Mouse (Mus musculus) ES-E14 (cell line): ENCODE measurements around the gene Art4. TPM values are rescaled to one million over a fixed set of nuclear protein-coding genes. Genes with fewer than 3 reads are reported as not detected.

ENCODE experiments used
- DNase-seq: peaks from one replicate; pipeline ENCODE4 v3.0.0-alpha.2; 2013; ENCODE audit warnings: low read depth, low spot score
- H3K27ac ChIP-seq: 2 replicates; pipeline ENCODE4 v1.5.1; 2012; ENCODE audit warnings: low read depth, mild to moderate bottlenecking, low read length, moderate library complexity, mixed read lengths; ENCODE audit not compliant: poor library complexity, insufficient read depth, severe bottlenecking
- H3K36me3 ChIP-seq: 2 replicates; pipeline ENCODE4 v1.6.1; 2012; ENCODE audit warnings: mild to moderate bottlenecking, low read length, moderate library complexity, mixed read lengths; ENCODE audit not compliant: control insufficient read depth, poor library complexity, insufficient read depth, severe bottlenecking
- H3K4me1 ChIP-seq, 2 experiments: fragments of 150-350 bp in 1 of 2; sonication (generic) in 1 of 2; 2 replicates each; pipeline ENCODE4 v1.6.1; 2012; ENCODE audit warnings: low read length in 2 of 2, mild to moderate bottlenecking in 1 of 2, mixed read lengths in 1 of 2; ENCODE audit not compliant: control insufficient read depth in 2 of 2, insufficient read depth in 2 of 2, poor library complexity in 1 of 2
- H3K4me3 ChIP-seq, 2 experiments: fragments of 150-350 bp in 1 of 2; sonication (generic) in 1 of 2; 2 replicates each; pipeline ENCODE4 v1.5.1; 2012; ENCODE audit warnings: low read length in 2 of 2, low read depth in 1 of 2, mild to moderate bottlenecking in 1 of 2, mixed read lengths in 1 of 2; ENCODE audit not compliant: insufficient read depth in 1 of 2, poor library complexity in 1 of 2, severe bottlenecking in 1 of 2
- H3K9ac ChIP-seq: 2 replicates; pipeline ENCODE4 v1.6.1; 2012; ENCODE audit warnings: low read depth, mild to moderate bottlenecking, low read length, mixed read lengths; ENCODE audit not compliant: poor library complexity, insufficient read depth, severe bottlenecking
- H3K9me3 ChIP-seq: fragments of 150-350 bp; sonication (generic); 2 replicates; pipeline ENCODE4 v1.6.1; 2012; ENCODE audit warnings: low read depth, mild to moderate bottlenecking, low read length; ENCODE audit not compliant: control insufficient read depth, insufficient read depth
- CHD2 ChIP-seq: IDR thresholded peaks from 2 replicates; pipeline ENCODE4 v1.6.1; 2014; ENCODE audit warnings: mild to moderate bottlenecking, low read depth, low read length, inconsistent platforms
- HCFC1 ChIP-seq: IDR thresholded peaks from 2 replicates; pipeline ENCODE4 v1.6.1; 2012; ENCODE audit warnings: low read length, inconsistent platforms, borderline replicate concordance; ENCODE audit not compliant: insufficient read depth
- MAFK ChIP-seq: IDR thresholded peaks from 2 replicates; pipeline ENCODE4 v1.6.1; 2014; ENCODE audit warnings: mild to moderate bottlenecking, low read depth, low read length, inconsistent platforms; ENCODE audit not compliant: insufficient read depth
- ZC3H11A ChIP-seq: IDR thresholded peaks from 2 replicates; pipeline ENCODE4 v1.6.1; 2012; ENCODE audit warnings: low read depth, mild to moderate bottlenecking, inconsistent platforms, low read length, borderline replicate concordance
- ZNF384 ChIP-seq: IDR thresholded peaks from 2 replicates; pipeline ENCODE4 v1.6.1; 2012; ENCODE audit warnings: low read depth, low read length, inconsistent platforms
- in situ Hi-C, 2 experiments: fragments of 600-800 bp; cut with MboI; formaldehyde crosslinking; loops; one replicate each; pipeline ENCODE4 v1.15.1; 2025; ENCODE audit warnings: low sequenced_read_pairs in 2 of 2, inconsistent platforms in 1 of 2; ENCODE audit not compliant: unreplicated experiment in 2 of 2
- total RNA-seq: library from RNA; depleted of rRNA; stranded (reverse); fragments of 300-350 nt; gene quantifications from 2 replicates; pipeline ENCODE4 v1.2.3, GENCODE M21; 2012

The Art4 gene
- total RNA-seq, 1 experiment = not detected

GRCm38 (mm10) chr6:136855183-136855582, 2.4 kb downstream of the Art4 start:
- Histone ChIP-seq H3K27ac (no peak overlapping the region), H3K9me3 (no peaks in the 10 kb centered on the region), H3K4me3 (no peak overlapping the region), H3K9ac (no peak overlapping the region), H3K4me1 (no peaks in the 10 kb centered on the region; a peak in 1 of 4 replicates), H3K36me3 (no peaks in the 10 kb centered on the region)
- no peak for DNase-seq
- TF ChIP-seq ZNF384 (no peak), MAFK (no peak), ZC3H11A (no peak), HCFC1 (no peak), CHD2 (no peak)
- in situ Hi-C loops = no loop called here

- Histone ChIP-seq H3K27ac (no peak overlapping the region), H3K4me1 (no peaks in the 10 kb centered on the region; a peak in 1 of 4 replicates), H3K4me3 (no peak overlapping the region), H3K9me3 (no peaks in the 10 kb centered on the region), H3K9ac (no peak overlapping the region), H3K36me3 (no peaks in the 10 kb centered on the region)
- no peak for DNase-seq
- TF ChIP-seq CHD2 = no peak
- no peak for TF ChIP-seq MAFK
- TF ChIP-seq ZC3H11A = no peak
- TF ChIP-seq HCFC1 = no peak
- no peak for TF ChIP-seq ZNF384
- in situ Hi-C loops = no loop called here
These were observed 3.2 kb downstream of the Art4 start for GRCm38 (mm10) chr6:136854361-136854781.

GRCm38 (mm10) chr6:136852762-136853161, 4.8 kb downstream of the Art4 start:
- DNase-seq = no peak
- TF ChIP-seq ZNF384 (no peak), ZC3H11A (no peak), CHD2 (no peak), MAFK (no peak)
- Histone ChIP-seq H3K27ac (no peak overlapping the region), H3K4me3 (no peak overlapping the region), H3K36me3 (no peaks in the 10 kb centered on the region), H3K9ac (no peak overlapping the region), H3K9me3 (no peaks in the 10 kb centered on the region), H3K4me1 (no peaks in the 10 kb centered on the region; a peak in 1 of 4 replicates)
- in situ Hi-C loops = no loop called here

- no peak for DNase-seq
- no peak overlapping the region for H3K4me3 ChIP-seq
- no peak overlapping the region for H3K27ac ChIP-seq
- in situ Hi-C loops = no loop called here
- no peaks in the 10 kb centered on the region for H3K9me3 ChIP-seq
- H3K9ac ChIP-seq = no peak overlapping the region
- no peaks in the 10 kb centered on the region for H3K36me3 ChIP-seq
- TF ChIP-seq ZC3H11A (no peak), CHD2 (no peak), MAFK (no peak), HCFC1 (no peak), ZNF384 (no peak)
- H3K4me1 ChIP-seq = no peaks in the 10 kb centered on the region; a peak in 1 of 4 replicates
These were observed 5.2 kb downstream of the Art4 start for GRCm38 (mm10) chr6:136852348-136852747.

GRCm38 (mm10) chr6:136850267-136850666, 7.3 kb downstream of the Art4 start:
- in situ Hi-C loops = no loop called here
- TF ChIP-seq ZC3H11A = no peak
- TF ChIP-seq CHD2 = no peak
- no peak for TF ChIP-seq ZNF384
- TF ChIP-seq HCFC1 = no peak
- TF ChIP-seq MAFK = no peak
- Histone ChIP-seq H3K36me3 (no peaks in the 10 kb centered on the region), H3K4me1 (no peaks in the 10 kb centered on the region; a peak in 1 of 4 replicates), H3K4me3 (no peak overlapping the region), H3K9me3 (no peaks in the 10 kb centered on the region), H3K9ac (no peak overlapping the region), H3K27ac (no peak overlapping the region)
- DNase-seq = no peak
